Mouse (Mus musculus) liver, postnatal 0 days (tissue): ENCODE results near the gene Dclk1.

Source experiments
- CTCF ChIP-seq: sonication (generic); IDR thresholded peaks from 2 replicates; pipeline ENCODE4 v1.5.1; 2016; ENCODE audit warnings: antibody characterized with exemption, low read depth
- EP300 ChIP-seq: IDR thresholded peaks from 2 replicates; pipeline ENCODE4 v1.6.1; 2016; ENCODE audit warnings: antibody characterized with exemption, low read depth, mild to moderate bottlenecking

GRCm38 (mm10) chr3:55461092-55461491 lies 218.9 kb downstream of the Dclk1 start:
- no peak for TF ChIP-seq CTCF
- TF ChIP-seq EP300: no peak
